Mouse (Mus musculus): Measurements from ENCODE around the gene Rgcc.

The Rgcc gene

GRCm38 (mm10) chr14:79241656-79242385, 59.6 kb downstream of the Rgcc start:
- DNase-seq (ENCODE audit: low read depth, low spot score): no peak

GRCm38 (mm10) chr14:79241057-79241570, 60.3 kb downstream of the Rgcc start:
- DNase-seq (ENCODE audit: low read depth, low spot score): no peak

- peak; percentile 47 for DNase-seq (ENCODE audit: low read depth, low spot score)
Measured at GRCm38 (mm10) chr14:79239402-79239801, 62.0 kb downstream of the Rgcc start.

Data from CD4-positive, CD25-positive, alpha-beta regulatory T cell, adult 2 months (primary cell).